Mouse (Mus musculus) skeletal muscle tissue, postnatal 0 days (tissue): ENCODE results near the gene 4930539E08Rik. TPM values are rescaled to one million over a fixed set of nuclear protein-coding genes. Genes with fewer than 3 reads are reported as not detected.

Experiments
- polyA plus RNA-seq: library from polyadenylated mRNA; unstranded; fragments of >200 nt; fragmentation: Nextera tagmentation; extraction: Ambion mirVana; gene quantifications from 2 replicates; pipeline ENCODE4 v1.2.1, GENCODE M21; 2015

4930539E08Rik gene
- polyA plus RNA-seq = 0.06 and 0.07 TPM in 2 replicates

DNA sequence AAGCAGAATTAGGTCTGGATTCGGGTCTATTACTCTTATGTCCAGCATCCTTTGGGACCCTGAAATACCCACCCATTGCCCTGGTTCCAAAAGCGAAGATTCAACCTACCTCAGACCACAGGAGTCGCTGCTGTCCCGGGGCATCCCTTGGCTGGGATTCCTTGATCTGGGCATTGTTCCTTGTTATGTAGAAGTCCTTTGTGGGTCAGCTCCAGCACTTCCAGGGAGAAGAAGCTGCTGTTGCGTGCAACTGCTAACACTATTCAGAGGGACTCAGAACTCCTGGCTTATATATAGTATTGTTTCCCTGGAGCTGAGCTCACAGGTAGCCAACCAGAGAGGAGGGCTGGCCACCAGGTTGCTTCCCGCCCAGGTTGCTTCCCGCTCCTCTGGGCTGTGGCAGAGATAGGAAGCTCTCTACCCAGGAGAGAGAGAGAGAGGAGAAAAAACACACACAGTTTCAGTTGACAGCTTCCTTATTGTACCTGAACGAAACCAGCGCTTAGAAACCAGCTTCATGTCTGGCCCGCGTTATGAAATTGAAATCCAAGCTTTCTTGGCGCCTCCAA is at the start of gene 4930539E08Rik:
TSS of gene 4930539E08Rik (minus strand) at position 265 of the 569 bp plus-strand sequence.

GRCm38 (mm10) chr17:28951831-28952799 is 37.0 kb upstream of the 4930539E08Rik start, which contains the start of gene Kctd20:
Gene Kctd20 (plus strand): TSS chr17:28951950.

DNA sequence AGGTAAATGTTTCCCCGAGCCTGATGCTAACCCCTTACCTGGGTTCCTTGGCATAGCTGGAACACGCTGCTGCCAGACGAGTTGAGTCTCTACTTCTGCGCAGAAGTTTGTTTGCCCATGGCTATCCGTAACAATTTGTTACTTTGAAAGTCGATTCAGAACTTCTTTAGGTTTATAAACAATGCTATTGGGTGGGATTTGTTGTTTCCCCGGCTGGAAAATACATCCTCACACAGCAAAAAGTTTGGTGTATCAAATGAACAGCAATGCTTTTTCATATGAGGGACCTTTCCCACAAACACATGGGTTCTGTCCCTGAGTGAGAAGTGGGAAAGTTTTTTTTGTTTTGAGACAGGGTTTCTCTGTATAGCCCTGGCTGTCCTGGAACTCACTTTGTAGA is 28.6 kb upstream of the 4930539E08Rik start, which contains the start of gene Pxt1:
TSS of gene Pxt1 (minus strand) at position 101 of the 400 bp plus-strand sequence.

DNA sequence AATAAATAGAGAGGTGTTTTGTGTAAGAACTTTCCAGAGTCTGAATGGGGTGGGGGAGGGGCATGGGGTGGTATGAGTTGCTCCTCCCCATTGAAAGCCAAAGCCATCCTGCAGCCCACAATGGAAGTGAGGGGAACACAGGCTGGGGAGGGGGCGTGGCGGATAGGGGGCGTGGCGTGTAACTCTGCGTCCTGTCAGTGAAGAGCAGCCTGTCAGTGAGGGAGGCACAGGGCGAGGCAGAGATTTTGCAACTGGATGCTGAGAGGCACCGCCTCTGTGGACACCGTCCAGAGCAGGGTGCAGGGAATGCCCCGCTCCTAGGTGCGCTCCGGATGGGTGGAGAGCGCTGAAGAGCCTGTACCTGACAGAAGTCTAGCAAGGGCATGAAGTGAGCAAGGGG is 56.9 kb downstream of the 4930539E08Rik start, which contains the start of gene Pnpla1:
TSS of gene Pnpla1 (plus strand) at position 207 of the 400 bp plus-strand sequence.

Other genes with a start within 250 kb of the 4930539E08Rik start
- gene Slc26a8, start 225.1 kb downstream of the 4930539E08Rik start, polyA plus RNA-seq = 0.77 and 1.0 TPM in 2 replicates
- 28.2 and 28.5 TPM in 2 replicates for gene Mapk14, start 224.0 kb downstream of the 4930539E08Rik start, polyA plus RNA-seq
- 0.90 and 1.1 TPM in 2 replicates for gene AC170998.1, start 189.2 kb downstream of the 4930539E08Rik start, polyA plus RNA-seq
- 0.97 and 5.9 TPM in 2 replicates for gene Mapk13, start 146.0 kb downstream of the 4930539E08Rik start, polyA plus RNA-seq
- 3.0 and 3.4 TPM in 2 replicates for gene Brpf3, start 114.2 kb downstream of the 4930539E08Rik start, polyA plus RNA-seq
- gene Pnpla1, start 56.9 kb downstream of the 4930539E08Rik start, polyA plus RNA-seq = 0.63 TPM in 1 of 2 replicates, not detected in the other
- gene Pxt1, start 28.5 kb upstream of the 4930539E08Rik start, polyA plus RNA-seq = 0.44 and 0.45 TPM in 2 replicates
- 37.8 and 40.0 TPM in 2 replicates for gene Kctd20, start 36.6 kb upstream of the 4930539E08Rik start, polyA plus RNA-seq
- gene Stk38, start 92.7 kb upstream of the 4930539E08Rik start, polyA plus RNA-seq = 58.2 and 58.7 TPM in 2 replicates
- 130 and 166 TPM in 2 replicates for gene Srsf3, start 117.3 kb upstream of the 4930539E08Rik start, polyA plus RNA-seq
- gene Cdkn1a, start 175.7 kb upstream of the 4930539E08Rik start, polyA plus RNA-seq = 506 and 575 TPM in 2 replicates
- 2.3 and 3.9 TPM in 2 replicates for gene Rab44, start 198.8 kb upstream of the 4930539E08Rik start, polyA plus RNA-seq